Mouse (Mus musculus): Measurements from ENCODE around the gene Sall1. TPM values are rescaled to one million over a fixed set of nuclear protein-coding genes. Genes with fewer than 3 reads are reported as not detected.

Gene Sall1
- 17.8 TPM for polyA plus RNA-seq (2014; fragmentation: Illumina TruSeq; extraction: RNeasy Lipid Tissue Mini Kit (QIAGEN cat#74804); ENCODE audit: low read depth, low replicate concordance)

GRCm38 (mm10) chr8:89043940-89044339 lies at the start of gene Sall1:
Gene Sall1, minus strand, starts transcription at chr8:89044162.

